Mouse (Mus musculus): ENCODE measurements around the gene Zdhhc19. TPM values are rescaled to one million over a fixed set of nuclear protein-coding genes. Genes with fewer than 3 reads are reported as not detected.

Gene Zdhhc19
- polyA plus RNA-seq, 1 experiment, result 0.42 TPM

- Histone ChIP-seq H3K27me3 (ENCODE audit: control insufficient read depth, insufficient read depth, low read length) (no peaks in the 10 kb centered on the region), H3K4me3 (ENCODE audit: low read depth, low read length) (no peak overlapping the region), H3K36me3 (ENCODE audit: control insufficient read depth, insufficient read depth, low read length) (no peaks in the 10 kb centered on the region), H3K27ac (ENCODE audit: insufficient read depth, low read depth, low read length) (0 out of 2 replicates have a peak overlapping the region, but pooled peaks have one; percentile 5), H3K4me1 (ENCODE audit: control insufficient read depth, insufficient read depth, insufficient read length, low read length) (peaks cover 6% of the 10 kb centered on the region; the same call in 1 of the 2 replicates)
- 10% methylated on average over 2 of the region's 2 CpGs for WGBS
- TF ChIP-seq CTCF (IDR thresholded peaks at IDR 0.05; ENCODE audit: extremely low read depth, insufficient read length, insufficient replicate concordance, low read depth, low read length), result no peak
- TF ChIP-seq POLR2A (IDR thresholded peaks at IDR 0.05; ENCODE audit: low read depth, low read length), result no peak
These were observed 55.3 kb downstream of the Zdhhc19 start for GRCm38 (mm10) chr16:32551346-32551747.

DNA sequence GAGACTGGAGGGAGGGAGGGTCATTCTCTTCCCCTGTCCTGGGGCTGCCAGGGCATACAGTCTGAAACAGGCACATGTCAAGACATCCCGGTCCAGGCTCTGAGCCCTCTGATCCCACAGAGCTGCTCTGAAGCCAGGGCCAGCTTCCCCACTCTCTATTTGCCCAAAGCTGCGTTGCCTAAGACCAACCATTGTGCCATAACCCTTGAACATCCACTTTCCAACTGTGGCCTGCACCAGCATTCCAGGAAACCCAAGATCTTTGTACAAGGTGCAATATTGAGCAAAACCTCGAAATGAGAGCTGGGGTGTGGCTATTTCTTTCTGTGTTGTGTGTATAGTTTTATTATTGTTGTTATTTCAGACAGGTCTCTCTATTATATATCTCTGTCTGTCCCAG is 59.5 kb downstream of the Zdhhc19 start:
- no peaks in the 10 kb centered on the region for H3K36me3 ChIP-seq (ENCODE audit: control insufficient read depth, insufficient read depth, low read length)
- no peak overlapping the region for H3K27ac ChIP-seq (ENCODE audit: insufficient read depth, low read depth, low read length)
- H3K4me1 ChIP-seq (ENCODE audit: control insufficient read depth, insufficient read depth, insufficient read length, low read length), result peaks cover 10% of the 10 kb centered on the region; the same call in 1 of the 2 replicates
- H3K27me3 ChIP-seq (ENCODE audit: control insufficient read depth, insufficient read depth, low read length), result no peaks in the 10 kb centered on the region
- TF ChIP-seq POLR2A (IDR thresholded peaks at IDR 0.05; ENCODE audit: low read depth, low read length), result no peak
- TF ChIP-seq CTCF (IDR thresholded peaks at IDR 0.05; ENCODE audit: extremely low read depth, insufficient read length, insufficient replicate concordance, low read depth, low read length), result no peak
- 61% methylated on average over 3 of the region's 3 CpGs for WGBS
- H3K4me3 ChIP-seq (ENCODE audit: low read depth, low read length), result no peak overlapping the region

GRCm38 (mm10) chr16:32559493-32559892 is 63.4 kb downstream of the Zdhhc19 start:
- H3K4me3 ChIP-seq (ENCODE audit: low read depth, low read length), result no peak overlapping the region
- H3K36me3 ChIP-seq (ENCODE audit: control insufficient read depth, insufficient read depth, low read length), result no peaks in the 10 kb centered on the region
- H3K4me1 ChIP-seq (ENCODE audit: control insufficient read depth, insufficient read depth, insufficient read length, low read length), result peaks cover 8% of the 10 kb centered on the region; the same call in 1 of the 2 replicates
- WGBS, result 22% methylated on average over 4 of the region's 4 CpGs
- H3K27ac ChIP-seq (ENCODE audit: insufficient read depth, low read depth, low read length), result no peak overlapping the region
- TF ChIP-seq POLR2A (IDR thresholded peaks at IDR 0.05; ENCODE audit: low read depth, low read length) (no peak), CTCF (IDR thresholded peaks at IDR 0.05; ENCODE audit: extremely low read depth, insufficient read length, insufficient replicate concordance, low read depth, low read length) (no peak)
- H3K27me3 ChIP-seq (ENCODE audit: control insufficient read depth, insufficient read depth, low read length), result no peaks in the 10 kb centered on the region

- peaks cover 8% of the 10 kb centered on the region; the same call in 1 of the 2 replicates for H3K4me1 ChIP-seq (ENCODE audit: control insufficient read depth, insufficient read depth, insufficient read length, low read length)
- H3K36me3 ChIP-seq (ENCODE audit: control insufficient read depth, insufficient read depth, low read length), result no peaks in the 10 kb centered on the region
- H3K4me3 ChIP-seq (ENCODE audit: low read depth, low read length), result no peak overlapping the region
- TF ChIP-seq POLR2A (IDR thresholded peaks at IDR 0.05; ENCODE audit: low read depth, low read length) (no peak), CTCF (IDR thresholded peaks at IDR 0.05; ENCODE audit: extremely low read depth, insufficient read length, insufficient replicate concordance, low read depth, low read length) (no peak)
- peak overlapping the region; percentile 39 for H3K27ac ChIP-seq (ENCODE audit: insufficient read depth, low read depth, low read length)
- 24% methylated on average over 5 of the region's 5 CpGs for WGBS
- H3K27me3 ChIP-seq (ENCODE audit: control insufficient read depth, insufficient read depth, low read length), result no peaks in the 10 kb centered on the region
These were observed 67.2 kb downstream of the Zdhhc19 start for GRCm38 (mm10) chr16:32563056-32563793.

DNA sequence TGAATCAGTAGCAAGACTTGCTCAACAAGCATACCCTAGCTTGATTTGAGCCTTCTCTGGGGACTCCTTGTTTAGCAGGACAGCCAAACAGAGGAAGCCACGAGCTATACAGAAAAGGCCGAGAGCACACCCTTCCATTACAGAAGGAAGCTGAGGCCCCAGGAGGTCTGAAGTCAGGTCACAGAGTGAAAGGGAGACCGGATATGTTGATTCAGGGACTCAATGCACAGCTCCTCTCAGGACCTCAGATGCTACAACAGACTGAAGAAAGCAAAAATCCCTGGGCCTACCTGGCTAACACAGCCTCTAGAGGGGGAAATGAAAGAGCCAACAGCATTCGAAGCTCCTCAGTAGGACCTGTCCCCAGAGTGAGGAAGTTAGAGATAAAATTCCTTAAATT is 71.2 kb downstream of the Zdhhc19 start:
- no peaks in the 10 kb centered on the region for H3K27me3 ChIP-seq (ENCODE audit: control insufficient read depth, insufficient read depth, low read length)
- H3K27ac ChIP-seq (ENCODE audit: insufficient read depth, low read depth, low read length), result no peak overlapping the region
- no peak for TF ChIP-seq CTCF (IDR thresholded peaks at IDR 0.05; ENCODE audit: extremely low read depth, insufficient read length, insufficient replicate concordance, low read depth, low read length)
- no peak overlapping the region for H3K4me3 ChIP-seq (ENCODE audit: low read depth, low read length)
- peaks cover 4% of the 10 kb centered on the region; the same call in 1 of the 2 replicates for H3K4me1 ChIP-seq (ENCODE audit: control insufficient read depth, insufficient read depth, insufficient read length, low read length)
- H3K36me3 ChIP-seq (ENCODE audit: control insufficient read depth, insufficient read depth, low read length), result no peaks in the 10 kb centered on the region
- WGBS, result 75% methylated on average over 4 of the region's 4 CpGs

GRCm38 (mm10) chr16:32568401-32568800 is 72.3 kb downstream of the Zdhhc19 start:
- H3K36me3 ChIP-seq (ENCODE audit: control insufficient read depth, insufficient read depth, low read length), result no peaks in the 10 kb centered on the region
- TF ChIP-seq CTCF (IDR thresholded peaks at IDR 0.05; ENCODE audit: extremely low read depth, insufficient read length, insufficient replicate concordance, low read depth, low read length) (no peak), POLR2A (IDR thresholded peaks at IDR 0.05; ENCODE audit: low read depth, low read length) (no peak)
- H3K4me3 ChIP-seq (ENCODE audit: low read depth, low read length), result no peak overlapping the region
- no peaks in the 10 kb centered on the region; the same call in 1 of the 2 replicates for H3K4me1 ChIP-seq (ENCODE audit: control insufficient read depth, insufficient read depth, insufficient read length, low read length)
- 49% methylated on average over 6 of the region's 6 CpGs for WGBS
- no peaks in the 10 kb centered on the region for H3K27me3 ChIP-seq (ENCODE audit: control insufficient read depth, insufficient read depth, low read length)
- H3K27ac ChIP-seq (ENCODE audit: insufficient read depth, low read depth, low read length), result no peak overlapping the region

GRCm38 (mm10) chr16:32570042-32570441 is 74.0 kb downstream of the Zdhhc19 start:
- Histone ChIP-seq H3K27me3 (ENCODE audit: control insufficient read depth, insufficient read depth, low read length) (no peaks in the 10 kb centered on the region), H3K27ac (ENCODE audit: insufficient read depth, low read depth, low read length) (no peak overlapping the region), H3K4me1 (ENCODE audit: control insufficient read depth, insufficient read depth, insufficient read length, low read length) (no peaks in the 10 kb centered on the region), H3K36me3 (ENCODE audit: control insufficient read depth, insufficient read depth, low read length) (no peaks in the 10 kb centered on the region), H3K4me3 (ENCODE audit: low read depth, low read length) (no peak overlapping the region)
- no peak for TF ChIP-seq POLR2A (IDR thresholded peaks at IDR 0.05; ENCODE audit: low read depth, low read length)
- TF ChIP-seq CTCF (IDR thresholded peaks at IDR 0.05; ENCODE audit: extremely low read depth, insufficient read length, insufficient replicate concordance, low read depth, low read length), result no peak
- WGBS, result 67% methylated on average over 3 of the region's 3 CpGs

Measured in small intestine, adult 2 months (tissue).